13 mouse cellular contexts compared by ENCODE assay signal in the genomic region with DNA sequence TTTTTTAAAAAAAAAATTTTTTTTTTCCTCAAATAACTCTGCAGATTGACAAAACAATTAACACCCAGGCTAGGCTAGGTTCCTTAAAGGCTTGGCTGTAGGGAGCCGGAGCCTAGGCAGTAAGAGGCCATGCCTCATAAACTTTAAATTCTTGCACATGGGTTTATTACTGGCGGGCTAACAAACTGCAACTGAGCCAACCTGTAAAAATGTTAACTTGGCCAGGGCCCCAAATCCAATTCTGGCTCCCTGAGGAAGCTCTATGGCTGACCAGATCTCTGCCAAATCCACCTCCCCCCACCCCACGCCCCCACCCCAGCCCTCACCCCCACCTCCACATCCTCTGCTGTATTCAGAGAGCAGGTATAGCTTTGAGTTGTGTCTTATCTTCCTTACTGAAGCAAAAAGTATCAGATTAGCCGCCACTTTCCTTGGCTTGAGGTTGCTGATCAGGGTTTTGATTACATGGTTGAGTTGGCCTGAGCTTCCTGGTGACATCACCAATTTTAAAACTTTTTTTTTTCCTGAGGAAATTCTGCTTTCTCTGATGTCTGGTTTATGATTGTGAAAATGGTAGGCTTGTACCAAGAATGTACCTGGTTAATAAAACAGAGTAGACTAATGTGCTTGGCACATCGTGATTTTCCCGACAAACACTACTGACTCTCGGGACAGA. TPM values are rescaled to one million over a fixed set of nuclear protein-coding genes. Genes with fewer than 3 reads are reported as not detected.
DNase-seq lines count a peak whose midpoint lies in the region; ATAC-seq and TF ChIP-seq lines count a peak whose summit lies in the region.
"Had no signal": no experiment of that assay in that cellular context is flagged by ENCODE, and none has a peak within 500 bp of the region (broad histone marks: within the 10 kb centered on the region; RNA-seq: fewer than 3 reads in every experiment).

No protein-coding gene starts in this region.

- peak overlapping the region; percentile 77 for H3K4me2 ChIP-seq in heart, embryonic 13.5 days

- H3K9me3 ChIP-seq in heart, embryonic 13.5 days, result no peaks in the 10 kb centered on the region
- H3K9me3 ChIP-seq in ES-Bruce4 (replicated peaks; ENCODE audit: control insufficient read depth, insufficient read depth, low read length, poor library complexity, severe bottlenecking), result no peaks in the 10 kb centered on the region
- H3K9me3 ChIP-seq: forebrain, embryonic 13.5 days had no signal

- no peak for DNase-seq in heart, adult 9 months (ENCODE audit: low spot score in 2 of 2)
- peak; percentile 12 for DNase-seq in heart, postnatal 4 days
- peak; percentile 25 to 53 for DNase-seq in kidney, postnatal 4 days
- DNase-seq in adrenal gland, adult 18-20 months (ENCODE audit: low spot score in 2 of 2), result no peak
- no peak for DNase-seq in spleen, postnatal 10 days (ENCODE audit: low spot score in 2 of 2)
- no peak for DNase-seq in left cerebral cortex, adult 18-20 months (ENCODE audit: low spot score in 2 of 2)
- DNase-seq: cerebellum, adult 8-10 months; midbrain, embryonic 14.5 days; thymus, adult 2 months had no signal

- H3K4me1 ChIP-seq in heart, embryonic 13.5 days, result peaks cover 54% of the 10 kb centered on the region
- peaks cover 7% of the 10 kb centered on the region for H3K4me1 ChIP-seq in ES-Bruce4 (ENCODE audit: control insufficient read depth, insufficient read depth, low read length)

- H3K9ac ChIP-seq in heart, embryonic 13.5 days, result peak overlapping the region; percentile 89
- H3K9ac ChIP-seq in ES-Bruce4 (ENCODE audit: low read depth, poor library complexity, severe bottlenecking), result peak overlapping the region; percentile 67
- H3K9ac ChIP-seq: liver, embryonic 14.5 days had no signal

- peaks cover 9% of the 10 kb centered on the region; the same call in 1 of the 2 replicates for H3K36me3 ChIP-seq in heart, embryonic 13.5 days
- H3K36me3 ChIP-seq in ES-Bruce4 (ENCODE audit: control insufficient read depth, insufficient read depth, low read length, poor library complexity, severe bottlenecking), result peaks cover 8% of the 10 kb centered on the region

- TF ChIP-seq POLR2A in ES-Bruce4 (IDR thresholded peaks at IDR 0.05; ENCODE audit: insufficient read depth, low read length), result no peak

- H3K27me3 ChIP-seq in heart, embryonic 13.5 days (replicated peaks), result no peaks in the 10 kb centered on the region
- H3K27me3 ChIP-seq in ES-Bruce4 (ENCODE audit: control insufficient read depth, insufficient read depth, low read length, poor library complexity, severe bottlenecking), result peaks cover 4% of the 10 kb centered on the region

- peak overlapping the region; percentile 94 for H3K27ac ChIP-seq in heart, embryonic 13.5 days (replicated peaks)
- no peak overlapping the region for H3K27ac ChIP-seq in ES-Bruce4 (ENCODE audit: insufficient read depth, low read length)
- H3K27ac ChIP-seq: forebrain, embryonic 13.5 days; liver, embryonic 14.5 days had no signal

- no peak for TF ChIP-seq EP300 in ES-Bruce4 (IDR thresholded peaks at IDR 0.05; ENCODE audit: insufficient read depth, low read depth, low read length)

- TF ChIP-seq CTCF in ES-Bruce4 (IDR thresholded peaks at IDR 0.05; ENCODE audit: low read depth, low read length), result no peak

- 44% methylated on average over 7 of the region's 7 CpGs for WGBS in heart, embryonic 13.5 days

- H3K4me3 ChIP-seq in heart, embryonic 13.5 days, result peak overlapping the region; percentile 60
- no peak overlapping the region for H3K4me3 ChIP-seq in ES-Bruce4 (ENCODE audit: low read depth, low read length)

- no peak for ATAC-seq in heart, embryonic 13.5 days (ENCODE audit: extremely low read depth, insufficient number of reproducible peaks, low FRiP score, low TSS enrichment)
- ATAC-seq: forebrain, embryonic 13.5 days had no signal

RNA-seq across cellular contexts. Expression of gene Cdh3, which starts 1.9 kb away (rescaled TPM):
- polyA plus RNA-seq in heart, embryonic 13.5 days (2015; fragmentation: Nextera tagmentation; extraction: Ambion mirVana), result 29.5 and 32.0 TPM in 2 replicates
- polyA plus RNA-seq in ES-Bruce4 (2011; ENCODE audit: insufficient read depth, insufficient read length, low read depth, missing spikeins), result 33.3 and 40.9 TPM in 2 replicates
- 1 to 10 TPM; 8.1 to 9.0 TPM for total RNA-seq in heart, postnatal 4 days (2021)
- total RNA-seq in adrenal gland, adult 18-20 months (2021), result under 1 TPM; 0.36 to 0.83 TPM
- total RNA-seq in left cerebral cortex, adult 18-20 months (2021), result under 1 TPM; 0.33 to 0.44 TPM

RNA-seq across cellular contexts. Expression of gene 6030452D12Rik, which starts 12.3 kb away (rescaled TPM):
- polyA plus RNA-seq in heart, embryonic 13.5 days (2015; fragmentation: Nextera tagmentation; extraction: Ambion mirVana), result not detected in 2 replicates
- not detected in 2 replicates for polyA plus RNA-seq in ES-Bruce4 (2011; ENCODE audit: insufficient read depth, insufficient read length, low read depth, missing spikeins)
- not detected for total RNA-seq in heart, postnatal 4 days (2021)
- total RNA-seq in adrenal gland, adult 18-20 months (2021), result not detected
- total RNA-seq in left cerebral cortex, adult 18-20 months (2021), result not detected
- polyA plus RNA-seq: forebrain, embryonic 13.5 days; liver, embryonic 14.5 days; midbrain, embryonic 14.5 days; thymus, adult 2 months had no signal

Comparison
In these comparisons a context has a peak if more than half of its experiments do, and no peak if none do; other contexts are left out.
1. DNase-seq: peak in heart, postnatal 4 days (single experiment) and kidney, postnatal 4 days (2 of 2); none in heart, adult 9 months (0 of 2), adrenal gland, adult 18-20 months (0 of 2), spleen, postnatal 10 days (0 of 2) and left cerebral cortex, adult 18-20 months (0 of 2).
2. RNA of gene Cdh3, which starts 1.9 kb away (total RNA-seq): 8.1 to 9.0 TPM in heart, postnatal 4 days; 0.36 to 0.83 TPM in adrenal gland, adult 18-20 months and 0.33 to 0.44 TPM in left cerebral cortex, adult 18-20 months; every median in the first group is over 4 times any median in the second.